Mouse (Mus musculus): ENCODE results near the gene Olfr1289.

The Olfr1289 gene

DNA sequence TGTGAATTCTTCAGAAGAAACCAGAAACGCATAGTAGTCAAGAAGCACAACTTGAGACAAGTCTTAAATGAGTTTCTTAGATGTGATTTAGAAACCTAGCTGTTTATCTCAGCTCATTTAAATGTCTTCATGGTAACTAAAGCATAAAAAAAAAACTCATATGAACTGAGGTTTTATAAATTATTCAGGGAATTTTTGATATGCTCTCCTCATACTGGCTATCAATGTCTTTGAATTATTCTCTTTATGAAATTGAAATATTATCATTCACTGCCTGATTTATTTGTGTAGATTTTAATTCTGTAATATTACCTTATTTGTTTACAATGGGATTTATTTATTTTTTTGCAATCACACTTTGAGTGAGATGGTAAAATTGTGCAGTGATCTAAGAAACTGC is at the start of gene Olfr1289:
Gene Olfr1289 (plus strand): TSS at position 301 of the 400 bp plus-strand sequence.
- DNase-seq, result no peak

DNA sequence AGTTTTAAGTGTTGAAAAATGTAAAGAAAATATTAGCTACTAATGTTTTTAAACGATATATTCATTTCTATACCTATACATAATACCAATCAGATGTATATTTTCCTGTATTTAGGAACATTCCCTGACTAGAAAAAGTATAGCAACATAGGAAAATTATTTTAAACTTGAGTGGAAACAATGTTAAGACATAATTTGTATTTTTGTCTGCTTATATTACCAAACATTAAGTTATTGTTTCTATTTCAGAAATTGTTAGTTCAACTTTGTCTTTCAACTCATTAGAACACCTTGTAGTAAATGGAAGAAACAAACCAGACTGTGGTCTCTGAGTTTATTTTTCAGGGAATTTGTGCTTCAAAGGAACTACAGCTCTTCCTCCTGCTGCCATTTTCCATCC is 31.8 kb upstream of the Olfr1289 start, which contains the start of gene Olfr1287:
Gene Olfr1287 (plus strand): TSS at position 301 of the 400 bp plus-strand sequence.
- DNase-seq, result no peak

DNA sequence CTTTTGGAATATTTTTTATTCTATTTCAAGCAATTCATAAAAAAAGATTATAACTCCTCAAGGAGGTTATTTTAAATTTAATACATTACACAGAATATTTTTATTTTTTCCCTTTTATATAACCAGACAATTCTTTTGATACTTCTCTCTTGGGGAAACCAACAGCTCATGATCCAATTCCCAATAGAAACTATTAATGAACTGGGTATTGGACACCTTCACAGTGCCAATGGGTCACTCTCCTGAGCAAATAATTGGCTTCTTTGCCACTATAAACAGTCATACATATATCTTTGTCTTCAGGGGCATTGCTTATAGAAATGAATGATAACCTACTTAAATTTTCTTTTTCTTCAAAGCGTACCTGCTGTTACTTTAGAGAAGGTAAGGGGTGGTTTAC is 6.8 kb upstream of the Olfr1289 start, which contains the start of gene Olfr1288:
Gene Olfr1288 (plus strand): TSS at position 301 of the 400 bp plus-strand sequence.
- DNase-seq, result no peak

DNA sequence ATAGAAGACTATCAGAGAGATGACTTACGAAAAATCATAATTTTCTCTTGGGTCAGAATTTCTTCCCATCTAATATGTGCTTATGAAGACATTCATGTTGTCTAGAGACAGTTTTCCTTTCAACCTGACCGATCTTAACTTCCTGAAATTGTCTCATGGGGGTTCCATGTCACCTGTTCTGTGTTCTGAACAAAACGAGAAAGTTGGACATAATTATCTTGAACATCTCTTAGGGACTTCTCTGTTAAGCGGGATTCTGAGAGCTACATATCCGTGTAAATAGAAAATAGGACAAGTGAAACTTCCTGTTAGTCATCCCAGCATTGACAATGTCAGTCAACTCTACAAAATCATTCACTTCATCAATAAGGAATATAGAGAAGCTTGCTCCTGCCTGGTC is 13.1 kb downstream of the Olfr1289 start, which contains the start of gene Olfr1290:
Gene Olfr1290 (minus strand): TSS at position 101 of the 400 bp plus-strand sequence.
- no peak for DNase-seq

DNA sequence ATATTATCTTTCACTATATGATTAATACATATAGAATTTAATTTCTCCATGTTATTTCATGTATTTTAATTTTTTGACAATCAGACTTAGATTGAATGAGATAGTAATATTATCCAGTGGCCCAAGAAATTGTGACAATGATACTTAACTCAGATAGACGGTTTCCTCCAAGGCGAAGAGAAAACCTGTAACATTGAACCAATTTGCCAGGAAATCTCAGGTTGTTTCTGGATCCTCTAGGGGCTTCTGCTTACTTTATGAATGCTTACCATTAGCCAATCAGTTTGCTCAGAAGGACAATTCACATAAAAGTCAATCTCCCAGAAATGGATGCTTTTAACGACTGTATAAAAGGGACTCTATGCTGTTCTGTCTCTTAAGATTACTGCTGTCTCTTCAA is 16.3 kb downstream of the Olfr1289 start, which contains the start of gene Olfr1291-ps1:
Gene Olfr1291-ps1 (plus strand): TSS at position 301 of the 400 bp plus-strand sequence.
- DNase-seq, result no peak

DNA sequence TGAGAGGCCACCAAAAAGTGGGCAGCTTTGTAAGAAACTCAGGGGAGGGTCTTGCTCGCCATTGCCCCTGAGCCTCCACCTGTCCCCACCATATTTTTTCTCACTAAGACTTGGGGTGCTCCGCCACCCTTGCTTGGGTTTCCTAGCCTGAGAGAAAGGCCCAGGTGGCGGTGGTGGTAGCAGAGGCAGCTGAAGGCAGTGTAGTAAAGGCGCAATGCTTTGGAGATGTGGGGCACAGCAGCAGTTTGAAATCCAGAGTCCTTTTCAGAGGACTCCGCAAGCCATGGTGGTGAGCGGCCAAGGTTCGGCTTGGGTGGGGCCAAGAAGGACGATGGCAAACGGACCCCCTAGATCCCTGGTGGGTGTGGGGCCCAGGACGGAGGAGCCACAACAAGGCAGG is 36.8 kb downstream of the Olfr1289 start:
- no peak for DNase-seq

DNA sequence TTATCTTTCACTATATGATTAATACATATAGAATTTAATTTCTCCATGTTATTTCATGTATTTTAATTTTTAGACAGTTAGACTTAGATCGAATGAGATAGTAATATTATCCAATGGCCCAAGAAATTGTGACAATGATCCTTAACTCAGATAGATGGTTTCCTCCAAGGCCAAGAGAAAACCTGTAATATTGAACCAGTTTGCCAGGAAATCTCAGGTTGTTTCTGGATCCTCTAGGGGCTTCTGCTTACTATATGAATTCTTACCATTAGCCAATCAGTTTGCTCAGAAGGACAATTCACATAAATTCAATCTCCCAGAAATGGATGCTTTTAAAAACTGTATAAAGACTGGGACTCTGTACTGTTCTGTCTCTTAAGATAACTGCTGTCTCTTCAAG is 44.3 kb downstream of the Olfr1289 start, which contains the start of gene Olfr1293-ps:
Gene Olfr1293-ps (plus strand): TSS at position 301 of the 400 bp plus-strand sequence.
- no peak for DNase-seq

Data from kidney, postnatal 36 days (tissue).